Mouse (Mus musculus) gastrocnemius, adult 2 months (tissue): Measurements from ENCODE around the gene Skor1. TPM values are rescaled to one million over a fixed set of nuclear protein-coding genes. Genes with fewer than 3 reads are reported as not detected.

ENCODE experiments used
- DNase-seq: peaks from one replicate; pipeline ENCODE4 v3.0.0; 2022
- H3K27ac ChIP-seq: fragments of 200-600 bp; 2 replicates; pipeline ENCODE4 v1.8.1; 2022; ENCODE audit warnings: mild to moderate bottlenecking
- H3K4me3 ChIP-seq: fragments of 200-600 bp; 2 replicates; pipeline ENCODE4 v1.8.1; 2022; ENCODE audit warnings: mild to moderate bottlenecking, moderate library complexity
- CTCF ChIP-seq: fragments of 200-600 bp; IDR thresholded peaks from 2 replicates; pipeline ENCODE4 v1.8.1; 2022; ENCODE audit warnings: antibody characterized with exemption, mild to moderate bottlenecking, moderate library complexity
- intact Hi-C: fragments of 180-260 bp; cut with DNase I; formaldehyde crosslinking; loops from one replicate; pipeline ENCODE4 v1.15.1; 2025
- total RNA-seq, 2 experiments: library from RNA; stranded (reverse); gene quantifications; 2 replicates each; pipeline ENCODE4 v1.2.3; 2021

The Skor1 gene
- total RNA-seq, 2 experiments from 2014 or later, result 0.10 TPM; not detected in 1

DNA sequence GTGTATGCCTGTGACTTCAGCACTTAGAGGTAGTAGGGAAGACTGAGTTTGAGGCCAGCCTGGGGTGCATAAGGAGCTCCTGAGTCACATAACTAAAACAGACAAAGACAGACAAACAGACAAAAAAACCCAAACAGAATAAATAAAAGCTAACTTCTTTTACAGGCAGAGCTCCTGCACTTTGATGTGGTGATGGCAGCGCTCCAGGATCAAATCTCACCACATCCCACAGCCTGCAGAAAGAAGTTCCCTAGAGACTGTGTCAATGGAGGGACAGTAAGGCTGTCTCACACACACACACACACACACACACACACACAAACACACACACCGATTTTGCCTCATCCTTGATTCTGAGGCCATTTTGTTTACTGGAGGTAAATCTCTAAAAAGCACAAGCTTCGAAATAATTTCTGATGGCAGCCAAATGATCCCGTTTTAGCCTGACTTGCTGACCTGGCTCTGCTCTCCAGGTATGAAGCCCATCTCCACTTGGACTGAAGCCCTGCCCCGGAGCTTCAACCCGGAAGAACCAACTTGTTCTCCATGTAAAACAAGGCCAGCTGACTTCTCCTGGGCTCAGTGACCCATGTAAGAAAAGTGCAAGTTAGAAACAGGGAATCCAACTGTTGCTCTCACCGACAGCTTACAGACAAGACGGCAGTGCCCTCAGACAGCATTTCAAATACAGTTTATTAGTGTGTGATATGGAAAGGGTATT lies 25.4 kb upstream of the Skor1 start:
- Histone ChIP-seq H3K4me3 (no peak overlapping the region), H3K27ac (no peak overlapping the region)
- intact Hi-C loops, result no loop called here
- no peak for TF ChIP-seq CTCF
- DNase-seq, result no peak

DNA sequence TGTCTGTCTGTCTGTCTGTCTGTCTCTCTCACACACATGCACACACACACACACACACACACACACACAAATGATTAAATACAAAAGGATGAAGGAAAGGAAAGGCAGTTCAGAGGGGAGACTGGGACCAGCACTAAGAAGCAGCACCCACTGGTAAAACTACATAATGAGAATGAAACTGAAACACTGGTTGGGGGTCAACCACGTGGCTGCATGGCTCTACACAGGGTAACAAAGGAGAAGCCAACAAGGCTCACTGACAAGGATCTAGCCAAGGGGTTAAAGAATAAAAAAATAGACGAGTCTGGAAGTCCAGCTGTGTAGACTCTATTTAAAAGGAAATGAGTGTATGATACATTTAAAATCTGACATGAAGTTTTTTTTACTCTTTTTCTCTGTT lies 23.2 kb upstream of the Skor1 start:
- intact Hi-C loops, result no loop called here
- H3K27ac ChIP-seq, result no peak overlapping the region
- H3K4me3 ChIP-seq, result no peak overlapping the region
- TF ChIP-seq CTCF, result no peak
- DNase-seq, result no peak

DNA sequence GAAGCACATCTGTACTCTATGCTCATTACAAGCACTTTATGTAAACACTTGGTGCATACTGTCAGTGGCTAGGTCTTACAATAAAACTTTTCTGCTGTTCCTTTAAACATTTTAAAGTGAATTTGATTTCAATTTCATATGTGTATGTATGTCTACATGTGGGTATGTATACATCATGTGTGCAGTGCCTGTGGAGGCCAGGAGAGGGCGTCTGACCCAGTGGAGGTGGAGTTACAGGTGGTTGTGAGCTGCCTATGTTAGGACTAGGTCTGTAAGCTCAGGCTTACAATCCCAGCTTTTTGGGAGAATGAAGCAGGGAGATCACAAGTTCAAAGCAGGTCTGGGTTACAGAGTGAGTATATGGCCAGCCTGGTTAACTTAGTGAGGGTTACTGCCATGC lies 20.4 kb upstream of the Skor1 start:
- Histone ChIP-seq H3K27ac (no peak overlapping the region), H3K4me3 (no peak overlapping the region)
- peak; percentile 19; the same call in 1 of the 2 replicates for TF ChIP-seq CTCF
- intact Hi-C loops, result no loop called here
- no peak for DNase-seq

DNA sequence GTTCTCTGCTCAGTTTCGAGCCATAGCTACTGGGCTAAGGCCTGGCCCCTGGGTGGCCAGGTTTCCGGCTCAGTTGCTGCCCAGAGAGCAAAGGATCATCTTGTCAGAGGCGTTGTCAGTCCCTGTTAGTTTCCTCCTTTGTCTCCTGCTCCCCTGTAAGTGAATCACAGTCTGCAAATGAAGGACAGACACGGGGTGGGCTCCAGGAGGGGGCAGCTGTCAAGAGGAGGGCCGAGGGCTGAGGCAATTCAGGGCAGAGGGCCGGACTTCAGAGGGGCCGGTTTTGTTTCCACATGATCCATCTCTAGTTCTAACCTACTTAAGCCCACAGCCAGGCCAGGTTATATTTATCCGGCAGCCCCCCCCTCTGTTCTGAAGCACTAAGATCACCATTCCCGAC lies 16.3 kb upstream of the Skor1 start:
- intact Hi-C loops, result no loop called here
- no peak for DNase-seq
- no peak overlapping the region for H3K4me3 ChIP-seq
- no peak for TF ChIP-seq CTCF
- no peak overlapping the region for H3K27ac ChIP-seq

DNA sequence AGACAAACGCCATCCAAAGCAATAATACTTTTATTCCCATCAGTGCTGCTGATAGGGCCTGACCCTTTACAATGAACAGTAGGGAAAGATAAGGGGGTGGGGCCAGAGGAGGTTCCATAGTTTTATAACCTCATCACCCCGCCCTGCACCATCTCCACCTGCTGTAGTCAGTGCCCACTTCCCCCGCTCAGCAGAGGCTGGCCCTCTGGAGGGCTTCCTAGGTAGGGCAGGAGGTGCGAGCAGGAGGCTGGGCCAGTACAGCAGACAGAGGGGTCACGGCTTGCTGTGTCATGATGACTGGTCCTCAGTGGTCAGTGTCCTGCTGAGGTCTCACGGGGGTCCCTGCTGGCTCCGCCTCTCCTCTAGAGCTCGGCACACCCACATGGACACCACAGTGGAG lies 15.0 kb upstream of the Skor1 start:
- Histone ChIP-seq H3K4me3 (no peak overlapping the region), H3K27ac (no peak overlapping the region)
- intact Hi-C loops, result no loop called here
- no peak for TF ChIP-seq CTCF
- no peak for DNase-seq

DNA sequence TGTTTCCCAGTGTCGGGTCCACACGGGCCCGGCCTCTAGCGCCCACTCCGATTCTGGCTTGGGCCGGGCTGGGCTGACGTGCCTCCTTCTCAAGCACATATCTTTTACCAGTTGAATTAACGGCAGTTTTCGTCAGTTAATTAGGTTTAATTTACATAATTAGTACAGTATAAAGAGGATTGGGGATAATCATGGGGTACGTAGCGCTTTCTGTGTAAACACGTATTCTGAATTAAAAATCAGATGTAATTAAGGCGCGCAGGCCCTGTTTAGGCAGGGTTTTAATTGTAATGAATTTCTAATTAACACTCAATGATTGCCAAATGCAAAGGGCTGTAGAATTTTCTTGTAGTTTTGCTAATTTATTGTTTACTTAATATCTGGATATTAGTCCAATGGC lies 3.2 kb upstream of the Skor1 start:
- Histone ChIP-seq H3K4me3 (no peak overlapping the region), H3K27ac (no peak overlapping the region)
- intact Hi-C loops, result no loop called here
- DNase-seq, result no peak
- TF ChIP-seq CTCF, result no peak

DNA sequence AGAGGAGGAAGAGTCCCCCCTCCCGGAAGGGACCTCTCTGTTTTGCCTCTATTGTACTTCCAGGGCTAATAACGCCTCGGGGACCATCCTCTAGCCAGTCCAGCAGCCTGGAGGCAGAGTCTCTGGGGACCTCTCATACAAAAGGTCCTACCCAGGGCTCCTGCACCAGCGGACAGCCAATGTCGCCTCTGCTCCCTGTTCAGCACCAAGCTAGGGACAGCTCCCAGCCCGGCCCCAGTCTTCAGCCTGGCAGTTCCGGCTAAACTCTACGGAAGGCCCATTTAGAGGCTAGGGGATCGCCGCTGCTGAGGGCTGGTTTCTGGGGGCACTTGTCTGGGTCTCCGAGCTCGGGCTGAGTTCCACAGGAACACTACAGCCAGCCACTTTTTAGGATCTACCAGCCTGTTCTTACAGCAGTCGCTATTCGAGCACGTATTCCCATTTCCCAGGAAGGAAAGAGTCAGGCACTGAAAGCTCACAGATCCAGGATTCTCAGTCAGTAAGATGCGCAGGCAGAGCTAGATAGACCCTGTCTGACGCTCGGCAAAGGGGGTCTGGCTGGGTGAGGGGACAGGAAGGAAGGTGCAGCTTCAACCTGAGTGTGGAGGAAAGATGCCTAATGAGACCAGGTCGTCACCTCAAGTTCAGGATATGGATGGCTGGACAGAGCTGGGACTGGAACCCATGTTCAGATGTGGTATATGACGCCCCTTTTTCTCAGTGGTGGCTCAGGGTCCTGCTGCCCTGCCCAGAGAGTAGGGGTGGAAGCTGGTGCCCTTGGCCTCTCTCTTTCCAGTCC lies 2.5 kb upstream of the Skor1 start:
- Histone ChIP-seq H3K27ac (no peak overlapping the region), H3K4me3 (no peak overlapping the region)
- intact Hi-C loops, result no loop called here
- peak; percentile 71 for DNase-seq
- no peak for TF ChIP-seq CTCF

DNA sequence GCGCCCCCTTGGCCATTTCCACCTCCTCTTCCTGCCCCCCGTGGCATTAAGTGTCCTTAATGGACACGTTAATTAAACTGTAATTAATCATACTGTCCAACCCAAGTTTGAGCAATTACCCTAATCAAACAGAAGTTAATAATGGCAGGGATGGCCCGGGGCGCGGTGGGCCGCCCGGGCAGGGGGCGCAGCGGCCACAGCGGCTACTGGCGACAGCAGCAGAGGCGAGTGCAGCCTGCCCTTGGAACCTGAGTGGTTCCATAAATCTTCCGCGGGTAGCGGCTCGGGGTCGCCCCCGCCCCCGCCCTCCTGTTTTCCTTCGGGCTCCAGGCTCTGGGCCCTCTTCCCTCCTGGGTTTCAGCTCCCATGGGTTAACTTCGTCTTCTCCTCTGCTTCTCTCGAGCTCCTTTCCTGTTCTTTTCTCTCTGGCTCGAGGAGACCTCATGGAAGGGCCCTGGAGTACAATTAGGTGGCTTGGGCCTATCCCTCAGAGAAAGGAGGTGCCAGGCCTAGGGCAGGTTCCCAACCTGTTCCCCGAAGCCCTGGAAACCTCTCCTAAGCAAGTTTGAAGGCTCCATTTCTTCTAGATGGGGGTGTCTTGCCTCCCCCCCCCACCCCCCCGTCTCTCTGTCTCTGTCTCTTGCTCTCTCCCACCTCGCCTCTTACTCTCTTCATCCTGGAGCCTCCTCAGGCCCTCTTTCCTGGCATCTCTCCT lies 1.5 kb upstream of the Skor1 start:
- no peak for TF ChIP-seq CTCF
- Histone ChIP-seq H3K27ac (no peak overlapping the region), H3K4me3 (no peak overlapping the region)
- intact Hi-C loops, result no loop called here
- DNase-seq, result no peak

DNA sequence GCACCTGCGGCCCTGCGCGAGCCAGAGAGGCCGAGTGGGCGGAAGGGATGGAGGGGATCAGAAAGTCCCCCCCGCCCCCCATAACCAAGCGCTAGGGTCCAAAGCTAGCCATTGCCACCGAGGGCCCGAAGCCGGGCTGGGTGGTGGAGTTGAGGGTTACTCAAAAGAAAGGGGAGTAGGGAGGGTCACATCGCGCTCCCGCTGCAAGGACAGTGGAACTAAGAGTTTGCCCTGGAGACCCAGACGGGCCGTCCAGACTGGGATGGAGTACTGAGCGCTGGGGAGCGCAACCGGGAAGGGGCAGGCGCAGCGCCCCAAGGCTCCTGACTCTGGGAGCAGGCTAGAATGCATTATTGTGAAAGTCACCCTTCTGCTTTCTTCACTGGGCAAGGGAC lies 608 bp upstream of the Skor1 start:
- DNase-seq, result no peak
- TF ChIP-seq CTCF, result no peak
- Histone ChIP-seq H3K27ac (no peak overlapping the region), H3K4me3 (peak overlapping the region; percentile 67)
- intact Hi-C loops, result no loop called here

DNA sequence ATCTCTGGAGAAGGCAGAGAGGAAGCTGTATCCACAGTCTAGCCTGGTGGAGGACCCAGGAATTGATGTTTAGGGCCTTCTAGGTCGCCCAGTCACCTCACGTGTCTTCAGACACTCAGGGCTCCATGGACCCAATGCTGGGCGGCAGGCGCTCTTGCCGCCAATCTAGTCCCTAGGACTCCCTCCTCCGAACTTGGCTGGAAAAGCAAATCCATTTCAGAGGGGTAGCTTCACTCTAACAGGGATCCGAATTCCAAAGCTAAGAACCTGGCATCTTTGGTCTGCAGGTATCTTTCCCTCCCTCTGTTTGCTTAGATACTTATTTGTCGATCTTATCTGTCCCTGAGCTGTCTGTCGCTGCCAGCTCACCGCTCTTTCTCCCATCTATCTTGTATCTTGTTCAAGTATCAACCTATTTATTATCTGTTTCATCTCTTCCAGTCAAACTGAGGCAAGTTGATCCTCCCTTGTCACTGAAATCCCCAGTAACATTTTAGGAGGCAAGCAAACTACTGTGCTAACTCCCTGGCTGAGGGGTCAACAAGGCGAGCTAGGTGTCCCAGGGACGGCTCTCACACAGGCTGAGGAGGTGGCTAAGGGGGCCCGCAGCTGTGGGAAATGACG lies 863 bp downstream of the Skor1 start:
- no peak for DNase-seq
- Histone ChIP-seq H3K4me3 (no peak overlapping the region), H3K27ac (no peak overlapping the region)
- intact Hi-C loops, result no loop called here
- TF ChIP-seq CTCF, result no peak

DNA sequence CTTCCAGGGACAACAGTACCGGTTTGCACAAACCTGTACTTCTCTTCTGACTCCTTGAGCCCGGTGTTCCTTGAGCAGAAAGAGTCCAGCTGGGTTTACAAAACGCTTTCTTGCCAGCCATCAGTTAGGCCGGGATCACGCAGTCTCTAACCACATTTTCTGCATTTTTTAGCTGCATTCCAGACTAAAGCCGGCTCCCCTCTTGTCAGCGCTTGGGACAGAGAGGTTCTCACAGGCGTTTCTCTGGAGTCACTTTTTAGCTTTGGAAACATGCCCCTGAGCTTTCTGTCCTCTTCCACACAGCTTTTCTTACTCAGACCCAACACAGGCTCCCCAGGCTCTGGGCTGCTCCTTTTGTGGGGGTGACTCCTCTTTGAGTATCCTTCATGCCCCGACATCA lies 1.5 kb downstream of the Skor1 start:
- intact Hi-C loops, result no loop called here

DNA sequence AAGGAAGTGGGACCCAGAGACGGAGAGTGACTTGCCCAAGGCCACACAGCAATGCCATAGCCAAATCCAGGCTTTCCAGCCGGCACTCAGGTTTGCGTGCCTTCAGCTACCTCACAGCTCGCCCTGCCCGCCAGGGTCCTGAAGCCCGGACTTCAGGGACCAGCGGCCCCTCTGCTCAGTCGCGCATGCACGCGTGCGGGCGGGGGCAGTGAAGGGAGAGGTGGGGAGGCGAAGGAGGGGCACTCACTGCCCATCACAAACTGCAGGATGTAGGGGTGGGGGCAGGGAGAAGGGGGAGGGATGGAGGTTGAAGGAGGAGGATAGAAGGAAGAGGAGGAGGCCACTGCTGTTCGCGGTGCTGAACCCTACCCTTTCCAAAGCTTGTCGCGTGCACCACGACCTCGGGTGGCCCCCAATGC lies 1.9 kb downstream of the Skor1 start:
- intact Hi-C loops, result no loop called here
- H3K27ac ChIP-seq, result no peak overlapping the region
- H3K4me3 ChIP-seq, result peak overlapping the region; percentile 58
- no peak for DNase-seq
- no peak for TF ChIP-seq CTCF

More for the DNA sequence above, 1.5 kb downstream of the Skor1 start:
- H3K4me3 ChIP-seq, result no peak overlapping the region
- no peak for DNase-seq
- no peak for TF ChIP-seq CTCF
- H3K27ac ChIP-seq, result no peak overlapping the region
